Mouse (Mus musculus) kidney, postnatal 0 days (tissue): ENCODE results near the gene 4930544D05Rik. TPM values are rescaled to one million over a fixed set of nuclear protein-coding genes. Genes with fewer than 3 reads are reported as not detected.

Source experiments
- ATAC-seq: fragments of 200-750 bp; cut with Nextera tagmentation; replicated peaks from 2 replicates; pipeline ENCODE4 v1.8.0; 2017; ENCODE audit warnings: low read depth, moderate number of reproducible peaks, moderate TSS enrichment, moderate library complexity; ENCODE audit not compliant: low FRiP score
- DNase-seq: peaks from one replicate; pipeline ENCODE4 v3.0.0-alpha.2; 2016; ENCODE audit warnings: low spot score
- H3K27ac ChIP-seq: fragments of 300-500 bp; sonication (generic); 2 replicates; pipeline ENCODE4 v1.5.1; 2014; ENCODE audit warnings: mild to moderate bottlenecking
- H3K27me3 ChIP-seq: fragments of 300-500 bp; sonication (generic); 2 replicates; pipeline ENCODE4 v1.6.1; 2014; ENCODE audit warnings: low read length, mixed read lengths; ENCODE audit not compliant: insufficient read depth
- H3K36me3 ChIP-seq: fragments of 300-500 bp; sonication (generic); 2 replicates; pipeline ENCODE4 v1.6.1; 2014; ENCODE audit warnings: low read length, mixed read lengths; ENCODE audit not compliant: insufficient read depth
- H3K4me1 ChIP-seq: fragments of 300-500 bp; sonication (generic); replicated peaks from 2 replicates; pipeline ENCODE4 v1.6.1; 2014; ENCODE audit warnings: antibody characterized with exemption, low read length, mixed read lengths; ENCODE audit not compliant: insufficient read depth
- H3K4me2 ChIP-seq: fragments of 300-500 bp; sonication (generic); 2 replicates; pipeline ENCODE4 v1.6.1; 2014; ENCODE audit warnings: mild to moderate bottlenecking, low read length, moderate library complexity, mixed read lengths
- H3K4me3 ChIP-seq: fragments of 300-500 bp; sonication (generic); replicated peaks from 2 replicates; pipeline ENCODE4 v1.5.1; 2014; ENCODE audit warnings: low read depth, low read length
- H3K9ac ChIP-seq: fragments of 300-500 bp; sonication (generic); 2 replicates; pipeline ENCODE4 v1.6.1; 2014; ENCODE audit warnings: low read depth, low read length
- H3K9me3 ChIP-seq: fragments of 300-500 bp; sonication (generic); replicated peaks from 2 replicates; pipeline ENCODE4 v1.6.1; 2016; ENCODE audit warnings: low read length, inconsistent platforms, mixed read lengths
- CTCF ChIP-seq: IDR thresholded peaks from 2 replicates; pipeline ENCODE4 v1.5.1; 2016; ENCODE audit warnings: antibody characterized with exemption, low read depth, mild to moderate bottlenecking, moderate library complexity
- WGBS: fragments of 180-500 bp; shearing (Covaris S2); extraction: QIAGEN DNeasy Blood & Tissue Kit; methylation state at CpG from one replicate; pipeline ENCODE4 v1.1.7; 2014; 5-methylcytosine and 5-hydroxymethylcytosine counted together
- polyA plus RNA-seq: library from polyadenylated mRNA; unstranded; fragments of >200 nt; fragmentation: Nextera tagmentation; extraction: Ambion mirVana; gene quantifications from 2 replicates; pipeline ENCODE4 v1.2.1, GENCODE M21; 2015

4930544D05Rik gene
- polyA plus RNA-seq, 1 experiment from 2014 or later = not detected

- WGBS = 52% methylated on average over 3 of the region's 3 CpGs
- no peak for TF ChIP-seq CTCF
- Histone ChIP-seq H3K9ac (no peak overlapping the region), H3K4me2 (no peak overlapping the region), H3K4me3 (no peak overlapping the region), H3K27ac (no peak overlapping the region), H3K4me1 (peaks cover 32% of the 10 kb centered on the region), H3K27me3 (no peaks in the 10 kb centered on the region), H3K9me3 (no peaks in the 10 kb centered on the region), H3K36me3 (no peaks in the 10 kb centered on the region)
- DNase-seq = no peak
- ATAC-seq = no peak
These were observed 38.4 kb upstream of the 4930544D05Rik start for GRCm38 (mm10) chr11:70577201-70577600.

- no peaks in the 10 kb centered on the region for H3K27me3 ChIP-seq
- H3K9ac ChIP-seq = no peak overlapping the region
- no peak for DNase-seq
- ATAC-seq = no peak
- no peak overlapping the region for H3K27ac ChIP-seq
- no peak overlapping the region for H3K4me2 ChIP-seq
- no peaks in the 10 kb centered on the region for H3K36me3 ChIP-seq
- no peak overlapping the region for H3K4me3 ChIP-seq
- TF ChIP-seq CTCF = no peak
- H3K9me3 ChIP-seq = no peaks in the 10 kb centered on the region
- H3K4me1 ChIP-seq = peaks cover 27% of the 10 kb centered on the region
- WGBS = 80% methylated on average over 6 of the region's 6 CpGs
These were observed 36.7 kb upstream of the 4930544D05Rik start for GRCm38 (mm10) chr11:70578962-70579361.

- Histone ChIP-seq H3K4me3 (no peak overlapping the region), H3K27ac (no peak overlapping the region; the same call in 1 of the 2 replicates), H3K9ac (no peak overlapping the region), H3K36me3 (no peaks in the 10 kb centered on the region), H3K4me1 (peaks cover 36% of the 10 kb centered on the region), H3K4me2 (no peak overlapping the region), H3K9me3 (no peaks in the 10 kb centered on the region), H3K27me3 (no peaks in the 10 kb centered on the region)
- 78% methylated on average over 9 of the region's 9 CpGs for WGBS
- no peak for TF ChIP-seq CTCF
- DNase-seq (no peak), ATAC-seq (no peak)
These were observed 35.8 kb upstream of the 4930544D05Rik start for GRCm38 (mm10) chr11:70579710-70580357.

- no peaks in the 10 kb centered on the region for H3K9me3 ChIP-seq
- no peak for TF ChIP-seq CTCF
- H3K9ac ChIP-seq = no peak overlapping the region
- WGBS = 35% methylated on average over 5 of the region's 5 CpGs
- H3K4me1 ChIP-seq = peaks cover 41% of the 10 kb centered on the region
- no peak for ATAC-seq
- no peak overlapping the region; the same call in 1 of the 2 replicates for H3K27ac ChIP-seq
- H3K36me3 ChIP-seq = no peaks in the 10 kb centered on the region
- H3K4me2 ChIP-seq = no peak overlapping the region
- DNase-seq = no peak
- H3K4me3 ChIP-seq = no peak overlapping the region
- H3K27me3 ChIP-seq = no peaks in the 10 kb centered on the region
These were observed 35.3 kb upstream of the 4930544D05Rik start for GRCm38 (mm10) chr11:70580358-70580720.

DNA sequence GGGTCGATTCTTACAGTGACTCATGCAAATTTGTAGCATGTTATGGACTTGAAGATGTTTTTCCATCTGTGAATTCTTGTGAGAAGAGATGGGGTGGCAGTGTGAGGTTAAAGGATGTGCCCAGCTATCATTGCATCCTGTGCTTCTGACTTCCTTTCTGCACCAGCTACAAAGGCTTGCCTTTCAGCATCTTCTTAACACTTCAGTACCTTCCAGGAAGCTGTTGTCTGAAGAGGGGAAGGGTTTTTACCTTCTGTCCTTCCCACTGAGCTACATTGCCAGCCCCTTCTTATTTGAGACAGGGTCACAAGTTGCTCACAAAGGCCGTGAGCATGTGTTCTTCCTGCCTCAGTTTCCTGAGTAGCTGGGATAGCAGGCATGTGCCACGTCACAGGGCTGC is 34.7 kb upstream of the 4930544D05Rik start:
- Histone ChIP-seq H3K27ac (no peak overlapping the region), H3K9ac (no peak overlapping the region), H3K4me2 (no peak overlapping the region), H3K9me3 (no peaks in the 10 kb centered on the region), H3K27me3 (no peaks in the 10 kb centered on the region), H3K4me3 (no peak overlapping the region), H3K4me1 (peaks cover 46% of the 10 kb centered on the region), H3K36me3 (no peaks in the 10 kb centered on the region)
- WGBS = 69% methylated on average over 3 of the region's 3 CpGs
- ATAC-seq = no peak
- DNase-seq = no peak
- no peak for TF ChIP-seq CTCF

GRCm38 (mm10) chr11:70582196-70582595 is 33.5 kb upstream of the 4930544D05Rik start:
- Histone ChIP-seq H3K27me3 (no peaks in the 10 kb centered on the region), H3K4me1 (peaks cover 45% of the 10 kb centered on the region), H3K4me3 (no peak overlapping the region), H3K4me2 (no peak overlapping the region), H3K27ac (no peak overlapping the region), H3K9ac (no peak overlapping the region), H3K9me3 (no peaks in the 10 kb centered on the region), H3K36me3 (no peaks in the 10 kb centered on the region)
- DNase-seq (no peak), ATAC-seq (no peak)
- TF ChIP-seq CTCF = no peak
- WGBS = 45% methylated on average over 3 of the region's 3 CpGs
